23 mouse cellular contexts compared by ENCODE assay signal in the genomic region with DNA sequence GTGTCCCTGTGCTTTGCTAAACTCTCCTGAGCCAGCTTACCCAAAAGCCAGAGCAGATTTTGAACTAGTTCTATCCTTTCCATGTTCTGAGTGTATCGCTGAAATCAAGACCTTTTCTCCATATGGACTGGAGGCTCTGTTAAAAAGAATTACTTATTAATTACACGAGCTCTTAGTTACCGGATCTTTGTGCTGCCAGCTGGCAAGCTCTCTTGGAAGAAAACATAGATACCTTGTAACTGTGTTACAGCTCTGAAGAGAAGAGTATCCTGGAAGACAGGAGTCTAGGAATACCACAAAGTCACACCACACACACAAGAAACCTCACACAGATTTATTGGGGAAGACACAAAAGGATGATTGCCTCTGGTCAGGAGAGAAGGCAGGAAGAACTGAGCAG. TPM values are rescaled to one million over a fixed set of nuclear protein-coding genes. Genes with fewer than 3 reads are reported as not detected.
"Had no signal": no experiment of that assay in that cellular context is flagged by ENCODE, and none has a peak within 500 bp of the region (broad histone marks: within the 10 kb centered on the region; RNA-seq: fewer than 3 reads in every experiment).

No protein-coding gene starts in this region.

- H3K4me2 ChIP-seq: limb, embryonic 13.5 days; lung, embryonic 14.5 days; midbrain, embryonic 12.5 days; midbrain, embryonic 15.5 days; neural tube, embryonic 12.5 days; neural tube, embryonic 15.5 days; stomach, embryonic 15.5 days had no signal

- DNase-seq: layer of hippocampus, adult 9-11 months; liver; liver, postnatal 0 days; lung, embryonic 14.5 days; retina, postnatal 1 day; right cerebral cortex, postnatal 25 days; spleen, adult 18-20 months; thymus, adult 2 months; thymus, postnatal 14 days; thymus, postnatal 4 days had no signal

- ATAC-seq: inflammation-experienced regulatory T-cells, adult 6 months; intestine, embryonic 16.5 days; liver, postnatal 0 days; lung, postnatal 0 days; midbrain, embryonic 15.5 days had no signal

- H3K9ac ChIP-seq: limb, embryonic 13.5 days; liver, embryonic 14.5 days; liver, postnatal 0 days; lung, embryonic 14.5 days; midbrain, embryonic 12.5 days; midbrain, embryonic 15.5 days; neural tube, embryonic 12.5 days; neural tube, embryonic 15.5 days; stomach, embryonic 15.5 days had no signal

- H3K27me3 ChIP-seq: limb, embryonic 13.5 days; midbrain, embryonic 12.5 days; midbrain, embryonic 15.5 days; neural tube, embryonic 12.5 days; neural tube, embryonic 15.5 days; stomach, embryonic 15.5 days had no signal

- H3K9me3 ChIP-seq: limb, embryonic 10.5 days; limb, embryonic 13.5 days; midbrain, embryonic 12.5 days; midbrain, embryonic 15.5 days; neural tube, embryonic 12.5 days; neural tube, embryonic 15.5 days; stomach, embryonic 15.5 days had no signal

- H3K4me3 ChIP-seq: layer of hippocampus, adult 2 months; limb, embryonic 10.5 days; limb, embryonic 13.5 days; midbrain, embryonic 12.5 days; midbrain, embryonic 15.5 days; neural tube, embryonic 12.5 days; neural tube, embryonic 15.5 days; stomach, embryonic 15.5 days had no signal

- H3K4me1 ChIP-seq: limb, embryonic 13.5 days; midbrain, embryonic 12.5 days; midbrain, embryonic 15.5 days; neural tube, embryonic 12.5 days; neural tube, embryonic 15.5 days; stomach, embryonic 15.5 days had no signal

- H3K36me3 ChIP-seq: limb, embryonic 10.5 days; limb, embryonic 13.5 days; midbrain, embryonic 12.5 days; midbrain, embryonic 15.5 days; neural tube, embryonic 12.5 days; neural tube, embryonic 15.5 days; stomach, embryonic 15.5 days had no signal

- H3K27ac ChIP-seq: layer of hippocampus, adult 2 months; limb, embryonic 10.5 days; limb, embryonic 13.5 days; liver, embryonic 14.5 days; macrophage; midbrain, embryonic 12.5 days; midbrain, embryonic 15.5 days; neural tube, embryonic 12.5 days; neural tube, embryonic 15.5 days; stomach, embryonic 15.5 days had no signal

RNA-seq across cellular contexts. Expression of gene Cldn10, which starts 31.1 kb away (rescaled TPM):
- polyA plus RNA-seq: macrophage had no signal
